Mouse (Mus musculus) liver, embryonic 16.5 days (tissue): ENCODE data around the gene Hjurp. TPM values are rescaled to one million over a fixed set of nuclear protein-coding genes. Genes with fewer than 3 reads are reported as not detected.

ENCODE experiments used
- ATAC-seq: fragments of 200-750 bp; cut with Nextera tagmentation; 2 replicates; pipeline ENCODE4 v1.8.0; 2017; ENCODE audit warnings: low read depth, mild to moderate bottlenecking, moderate number of reproducible peaks, moderate library complexity
- H3K27ac ChIP-seq: fragments of 300-500 bp; sonication (generic); 2 replicates; pipeline ENCODE4 v1.5.1; 2014; ENCODE audit warnings: mild to moderate bottlenecking, low read length
- H3K27me3 ChIP-seq: fragments of 300-500 bp; sonication (generic); 2 replicates; pipeline ENCODE4 v1.6.1; 2014; ENCODE audit warnings: low read depth, low read length, mixed read lengths; ENCODE audit not compliant: control insufficient read depth, insufficient read depth
- H3K36me3 ChIP-seq: fragments of 300-500 bp; sonication (generic); 2 replicates; pipeline ENCODE4 v1.6.1; 2014; ENCODE audit warnings: mild to moderate bottlenecking; ENCODE audit not compliant: control insufficient read depth, insufficient read depth
- H3K4me1 ChIP-seq: fragments of 300-500 bp; sonication (generic); 2 replicates; pipeline ENCODE4 v1.6.1; 2014; ENCODE audit warnings: low read depth, low read length, mixed read lengths; ENCODE audit not compliant: control insufficient read depth
- H3K4me2 ChIP-seq: fragments of 300-500 bp; sonication (generic); 2 replicates; pipeline ENCODE4 v1.6.1; 2014; ENCODE audit warnings: low read depth, low read length, mixed read lengths
- H3K4me3 ChIP-seq: fragments of 300-500 bp; sonication (generic); 2 replicates; pipeline ENCODE4 v1.5.1; 2014; ENCODE audit warnings: low read depth, mild to moderate bottlenecking, low read length
- H3K9ac ChIP-seq: fragments of 300-500 bp; sonication (generic); 2 replicates; pipeline ENCODE4 v1.6.1; 2014; ENCODE audit warnings: low read depth, low read length
- H3K9me3 ChIP-seq: fragments of 300-500 bp; sonication (generic); replicated peaks from 2 replicates; pipeline ENCODE4 v1.6.1; 2016; ENCODE audit warnings: low read length; ENCODE audit not compliant: control insufficient read depth
- WGBS: fragments of 180-500 bp; shearing (Covaris S2); extraction: QIAGEN DNeasy Blood & Tissue Kit; methylation state at CpG from one replicate; pipeline ENCODE4 v1.1.7; 2014; ENCODE audit not compliant: insufficient replicate concordance; 5-methylcytosine and 5-hydroxymethylcytosine counted together
- polyA plus RNA-seq: library from polyadenylated mRNA; unstranded; fragments of >200 nt; fragmentation: Nextera tagmentation; extraction: Ambion mirVana; gene quantifications from 2 replicates; pipeline ENCODE4 v1.2.1, GENCODE M21; 2015

Hjurp gene
- 69.3 and 71.4 TPM in 2 replicates for polyA plus RNA-seq

DNA sequence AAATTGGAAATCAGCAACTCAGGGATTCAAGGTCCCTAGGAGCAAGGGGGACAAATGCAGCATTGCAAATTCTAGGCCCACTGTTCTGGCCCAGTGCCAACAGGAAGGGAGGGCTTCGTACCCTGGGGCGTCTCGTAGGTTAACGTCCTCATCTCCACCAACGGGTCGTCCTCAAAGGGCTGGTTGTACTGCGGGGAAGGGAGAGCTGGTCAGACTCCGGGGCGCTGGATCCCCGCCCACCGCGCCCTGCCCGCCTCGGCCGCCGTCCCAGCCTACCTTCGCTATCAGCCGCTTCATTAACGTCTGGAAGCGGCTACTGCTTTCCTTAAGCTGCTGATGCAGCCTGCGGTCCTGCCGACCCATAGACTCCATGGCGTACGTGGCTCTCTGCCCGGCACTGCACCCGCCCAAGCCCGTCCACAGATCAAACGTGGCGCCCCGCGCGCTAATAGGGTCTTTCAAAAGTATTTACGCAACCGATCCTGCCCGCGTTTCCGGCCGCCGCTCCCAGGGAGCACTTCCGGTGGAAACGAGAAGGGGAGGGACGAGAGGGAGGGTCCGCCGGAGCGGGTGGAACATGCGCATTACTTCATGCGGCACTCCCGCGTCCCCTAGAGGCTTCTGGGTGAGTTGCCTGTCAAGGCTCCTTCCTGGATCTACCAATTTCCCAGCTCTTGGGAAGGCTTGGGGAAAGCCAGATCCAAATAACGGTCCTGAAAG is at the start of gene Hjurp, which contains the start of gene Trpm8:
TSS of gene Hjurp (minus strand) at position 536 of the 720 bp plus-strand sequence.
TSS of gene Trpm8 (plus strand) at position 564 of the 720 bp plus-strand sequence.
- H3K4me1 ChIP-seq = peaks cover 27% of the 10 kb centered on the region
- no peaks in the 10 kb centered on the region for H3K27me3 ChIP-seq
- H3K4me3 ChIP-seq = peak within 1 kb of the TSS; percentile 66
- ATAC-seq = peak; percentile 91
- under 1% methylated on average over 50 of the region's 50 CpGs for WGBS
- peaks cover 31% of the 10 kb centered on the region for H3K36me3 ChIP-seq
- H3K27ac ChIP-seq = peak within 1 kb of the TSS; percentile 88
- no peaks in the 10 kb centered on the region for H3K9me3 ChIP-seq
- peak within 1 kb of the TSS; percentile 61 for H3K4me2 ChIP-seq
- peak within 1 kb of the TSS; percentile 78 for H3K9ac ChIP-seq

DNA sequence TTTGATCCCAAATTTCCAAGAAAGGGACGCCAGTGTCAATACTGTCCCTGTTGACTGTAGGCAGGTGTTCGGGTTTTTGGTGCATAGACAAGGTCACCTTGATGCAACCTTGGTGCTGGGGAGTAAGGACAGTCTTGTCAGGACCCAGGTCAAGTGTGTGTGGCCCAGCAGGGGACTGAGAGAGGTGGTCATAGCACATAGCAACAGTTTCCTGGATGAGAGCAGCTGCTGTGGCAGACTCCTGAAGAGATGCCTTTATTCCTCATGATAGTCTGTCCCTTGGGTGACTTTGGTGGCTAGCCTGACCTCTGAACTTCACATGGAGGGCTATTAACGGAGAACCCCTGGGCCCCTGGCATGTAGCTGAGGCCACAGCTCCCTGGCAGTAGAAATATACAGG is 45.7 kb upstream of the Hjurp start:
- no peak overlapping the region for H3K9ac ChIP-seq
- whole genome bisulfite sequencing = 46% methylated on average over 3 of the region's 3 CpGs

DNA sequence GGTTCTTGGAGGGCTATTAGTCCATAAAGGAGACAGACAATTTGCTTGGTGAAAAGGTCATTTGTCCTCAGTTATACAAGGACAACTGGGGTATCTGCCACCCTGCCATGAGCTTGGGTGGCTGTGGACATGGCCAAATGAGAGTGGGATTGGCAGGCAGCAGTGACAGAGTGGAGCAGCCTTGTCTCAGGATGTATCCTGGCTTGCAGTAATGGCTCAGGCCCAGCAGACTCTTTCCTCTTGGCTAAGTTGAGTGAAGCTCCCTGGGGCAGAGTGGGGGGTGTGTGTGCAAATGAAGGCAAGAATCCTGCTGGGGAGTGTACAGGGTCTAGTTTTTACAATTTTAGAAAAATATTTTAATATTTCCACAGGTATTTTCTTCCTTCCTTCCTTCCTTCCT is 44.7 kb upstream of the Hjurp start:
- Histone ChIP-seq H3K4me2 (no peak overlapping the region), H3K9me3 (no peaks in the 10 kb centered on the region), H3K9ac (no peak overlapping the region), H3K36me3 (no peaks in the 10 kb centered on the region), H3K4me1 (no peaks in the 10 kb centered on the region), H3K27me3 (no peaks in the 10 kb centered on the region), H3K4me3 (no peak overlapping the region), H3K27ac (no peak overlapping the region)
- ATAC-seq = no peak

More for the DNA sequence above, 45.7 kb upstream of the Hjurp start:
- Histone ChIP-seq H3K4me1 (no peaks in the 10 kb centered on the region), H3K9me3 (no peaks in the 10 kb centered on the region), H3K36me3 (no peaks in the 10 kb centered on the region), H3K27ac (no peak overlapping the region), H3K27me3 (no peaks in the 10 kb centered on the region), H3K4me3 (no peak overlapping the region), H3K4me2 (no peak overlapping the region)
- no peak for ATAC-seq

DNA sequence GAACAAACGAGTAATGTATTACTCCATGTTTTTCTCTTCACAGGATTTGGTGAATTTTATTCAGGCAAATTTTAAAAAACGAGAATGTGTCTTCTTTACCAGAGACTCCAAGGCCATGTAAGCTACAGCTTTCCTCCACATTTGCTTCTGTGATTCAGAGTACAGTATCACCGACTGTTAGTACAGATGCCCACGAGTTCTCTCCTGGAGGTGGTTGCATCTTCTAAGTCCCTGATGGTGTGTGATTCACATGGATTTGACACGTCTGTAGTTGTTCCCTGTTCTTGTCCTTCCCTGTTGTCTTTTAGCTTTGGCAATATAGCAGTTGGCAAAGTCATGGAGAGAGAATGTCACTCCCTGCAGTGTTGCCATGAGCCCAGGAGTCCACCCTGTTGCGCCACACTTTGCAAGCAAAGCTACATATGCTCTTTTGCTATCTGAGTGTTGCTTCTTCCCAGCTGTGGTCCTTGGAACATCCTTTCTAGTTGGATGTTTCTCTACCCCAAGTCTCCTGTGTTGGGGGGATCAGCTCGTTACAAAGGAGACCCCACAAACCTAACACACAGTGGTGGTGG is 43.5 kb upstream of the Hjurp start:
- no peak overlapping the region for H3K9ac ChIP-seq
- no peaks in the 10 kb centered on the region for H3K27me3 ChIP-seq
- no peak overlapping the region for H3K4me3 ChIP-seq
- no peaks in the 10 kb centered on the region for H3K9me3 ChIP-seq
- H3K27ac ChIP-seq = no peak overlapping the region
- 48% methylated on average over 7 of the region's 7 CpGs for WGBS
- no peaks in the 10 kb centered on the region for H3K36me3 ChIP-seq
- H3K4me2 ChIP-seq = no peak overlapping the region
- ATAC-seq = no peak
- H3K4me1 ChIP-seq = no peaks in the 10 kb centered on the region

DNA sequence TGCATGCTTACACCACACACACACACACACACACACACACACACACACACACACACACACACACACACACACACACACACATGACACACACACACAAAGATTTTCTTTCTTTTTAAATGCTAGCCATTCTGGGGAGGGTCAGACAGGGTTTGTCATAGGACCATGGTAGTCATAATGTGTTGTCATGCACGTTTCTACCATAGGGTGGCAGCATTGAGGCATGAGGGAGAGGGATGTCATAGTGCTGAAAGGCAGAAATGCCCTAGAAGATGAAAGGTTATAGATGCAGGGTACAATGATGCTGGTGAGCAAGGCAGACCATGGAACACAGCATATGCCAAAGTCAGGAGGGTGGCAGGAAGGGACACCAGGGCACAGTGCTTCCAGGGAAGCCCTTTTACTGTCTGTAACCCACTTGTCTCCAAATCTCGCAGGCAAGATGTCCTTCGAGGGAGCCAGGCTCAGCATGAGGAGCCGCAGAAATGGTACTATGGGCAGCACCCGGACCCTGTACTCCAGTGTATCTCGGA is 41.2 kb upstream of the Hjurp start:
- Histone ChIP-seq H3K9me3 (no peaks in the 10 kb centered on the region), H3K4me3 (no peak overlapping the region), H3K27me3 (no peaks in the 10 kb centered on the region), H3K4me1 (no peaks in the 10 kb centered on the region), H3K36me3 (no peaks in the 10 kb centered on the region), H3K27ac (no peak overlapping the region), H3K4me2 (no peak overlapping the region), H3K9ac (no peak overlapping the region)
- 63% methylated on average over 6 of the region's 6 CpGs for WGBS
- no peak for ATAC-seq

GRCm38 (mm10) chr1:88317279-88317678 is 39.8 kb upstream of the Hjurp start:
- Histone ChIP-seq H3K4me3 (no peak overlapping the region), H3K4me2 (no peak overlapping the region), H3K27me3 (no peaks in the 10 kb centered on the region), H3K4me1 (no peaks in the 10 kb centered on the region), H3K36me3 (no peaks in the 10 kb centered on the region), H3K27ac (no peak overlapping the region), H3K9ac (no peak overlapping the region), H3K9me3 (no peaks in the 10 kb centered on the region)
- ATAC-seq = no peak
- WGBS = 59% methylated on average over 1 of the region's 1 CpGs

GRCm38 (mm10) chr1:88310349-88310748 is 32.9 kb upstream of the Hjurp start:
- WGBS = 49% methylated on average over 3 of the region's 3 CpGs
- ATAC-seq = no peak

DNA sequence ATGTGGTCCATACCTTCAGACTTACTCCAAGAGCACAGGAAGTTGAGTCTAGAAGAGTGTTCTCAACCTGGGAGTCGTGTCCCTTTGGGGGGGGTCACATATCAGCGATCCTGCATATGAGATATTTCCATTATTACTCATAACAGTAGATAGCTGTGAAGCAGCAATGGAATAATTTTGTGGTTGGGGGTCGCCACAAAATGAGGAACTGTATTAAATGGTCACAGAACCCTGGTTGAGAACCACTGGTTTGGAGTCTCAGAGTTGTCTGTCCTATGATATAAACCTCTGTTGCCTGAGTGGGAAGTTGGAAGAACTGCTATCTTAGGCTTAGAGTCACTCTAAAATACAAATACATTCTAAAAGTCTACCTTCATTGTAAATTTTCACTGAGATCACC is 32.5 kb upstream of the Hjurp start:
- Histone ChIP-seq H3K4me1 (no peaks in the 10 kb centered on the region), H3K27ac (no peak overlapping the region), H3K9ac (no peak overlapping the region), H3K27me3 (no peaks in the 10 kb centered on the region), H3K4me3 (no peak overlapping the region), H3K36me3 (no peaks in the 10 kb centered on the region), H3K9me3 (peaks cover 6% of the 10 kb centered on the region; the same call in 1 of the 2 replicates), H3K4me2 (no peak overlapping the region)
- WGBS = 26% methylated on average over 3 of the region's 3 CpGs
- ATAC-seq = no peak

More at GRCm38 (mm10) chr1:88310349-88310748, 32.9 kb upstream of the Hjurp start:
- Histone ChIP-seq H3K9ac (no peak overlapping the region), H3K9me3 (peaks cover 4% of the 10 kb centered on the region; the same call in 1 of the 2 replicates), H3K27me3 (no peaks in the 10 kb centered on the region), H3K27ac (no peak overlapping the region), H3K4me3 (no peak overlapping the region), H3K4me2 (no peak overlapping the region), H3K4me1 (no peaks in the 10 kb centered on the region), H3K36me3 (no peaks in the 10 kb centered on the region)

DNA sequence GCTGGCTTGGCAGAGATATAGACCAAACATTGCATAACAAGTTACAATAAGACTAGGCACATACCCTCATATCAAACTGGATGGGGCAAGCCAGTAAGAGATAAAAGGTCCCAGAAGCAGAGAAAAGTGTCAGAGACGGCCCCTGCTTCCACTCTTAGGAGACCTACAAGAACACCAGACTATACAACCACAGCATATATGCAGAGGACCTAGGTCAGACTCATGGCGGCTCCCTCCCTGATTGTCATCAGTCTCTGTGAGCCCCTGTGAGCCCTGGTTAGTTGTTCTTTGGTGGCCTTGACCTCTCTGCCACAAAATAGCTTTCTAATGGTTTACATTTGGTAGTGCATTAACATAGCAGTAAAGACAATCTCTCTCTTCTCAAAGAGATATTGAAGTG is 31.6 kb upstream of the Hjurp start:
- H3K9ac ChIP-seq = no peak overlapping the region
- peaks cover 6% of the 10 kb centered on the region; the same call in 1 of the 2 replicates for H3K9me3 ChIP-seq
- no peak overlapping the region for H3K4me3 ChIP-seq
- 38% methylated on average over 2 of the region's 2 CpGs for WGBS
- ATAC-seq = no peak
- no peak overlapping the region for H3K27ac ChIP-seq
- no peaks in the 10 kb centered on the region for H3K4me1 ChIP-seq
- H3K27me3 ChIP-seq = no peaks in the 10 kb centered on the region
- H3K4me2 ChIP-seq = no peak overlapping the region
- H3K36me3 ChIP-seq = no peaks in the 10 kb centered on the region
